Mouse (Mus musculus) heart, postnatal 0 days (tissue): ENCODE measurements at regions not wholly inside any gene's neighbourhood (a gene's known extent, or its start where the extent isn't known, plus 50 kb on each side); places are given as distances from the start of the nearest gene placed in this dataset.

Experiments used
- CTCF ChIP-seq: IDR thresholded peaks from 2 replicates; pipeline ENCODE4 v1.5.1; 2016; ENCODE audit warnings: antibody characterized with exemption, control low read depth, low read depth
- EP300 ChIP-seq: IDR thresholded peaks from 2 replicates; pipeline ENCODE4 v1.6.1; 2016; ENCODE audit warnings: antibody characterized with exemption, low read depth

- TF ChIP-seq CTCF (no peak), EP300 (no peak)
These were observed 169.7 kb downstream of the Tpra1 start for GRCm38 (mm10) chr6:89071766-89072165.
